Mouse (Mus musculus) cortical plate, adult 2 months (tissue): ENCODE measurements at regions not wholly inside any gene's neighbourhood (a gene's known extent, or its start where the extent isn't known, plus 50 kb on each side); places are given as distances from the start of the nearest gene placed in this dataset.

ENCODE experiments used
- CTCF ChIP-seq: fragments of 200-500 bp; IDR thresholded peaks from 2 replicates; pipeline ENCODE4 v1.5.1; 2011; ENCODE audit warnings: mild to moderate bottlenecking, control low read depth, low read length; ENCODE audit not compliant: insufficient read depth; ENCODE audit errors: extremely low read depth
- POLR2A ChIP-seq: fragments of 200-500 bp; IDR thresholded peaks from 2 replicates; pipeline ENCODE4 v1.6.1; 2011; ENCODE audit warnings: mild to moderate bottlenecking, low read length, control low read depth; ENCODE audit not compliant: insufficient read depth; ENCODE audit errors: extremely low read depth

GRCm38 (mm10) chr4:81579389-81580110 lies 136.9 kb upstream of the Mpdz start:
- TF ChIP-seq CTCF: no peak
- TF ChIP-seq POLR2A: no peak
